Mouse (Mus musculus) hindbrain, embryonic 11.5 days (tissue): ENCODE measurements around the gene Tlcd2. TPM values are rescaled to one million over a fixed set of nuclear protein-coding genes. Genes with fewer than 3 reads are reported as not detected.

ENCODE experiments used
- ATAC-seq: fragments of 200-750 bp; cut with Nextera tagmentation; 2 replicates; pipeline ENCODE4 v1.8.0; 2017; ENCODE audit warnings: mild to moderate bottlenecking, moderate TSS enrichment, moderate library complexity; ENCODE audit not compliant: low FRiP score
- DNase-seq: peaks from one replicate; pipeline ENCODE4 v3.0.0-alpha.2; 2015; ENCODE audit warnings: low spot score
- H3K27ac ChIP-seq: fragments of 300-500 bp; sonication (generic); 2 replicates; pipeline ENCODE4 v1.5.1; 2014; ENCODE audit warnings: mild to moderate bottlenecking, low read depth, low read length
- H3K27me3 ChIP-seq: fragments of 300-500 bp; sonication (generic); 2 replicates; pipeline ENCODE4 v1.6.1; 2014; ENCODE audit warnings: mild to moderate bottlenecking, low read length, moderate library complexity, mixed read lengths; ENCODE audit not compliant: control insufficient read depth, insufficient read depth
- H3K36me3 ChIP-seq: fragments of 300-500 bp; sonication (generic); 2 replicates; pipeline ENCODE4 v1.6.1; 2014; ENCODE audit warnings: mild to moderate bottlenecking, low read length, moderate library complexity, mixed read lengths; ENCODE audit not compliant: control insufficient read depth, insufficient read depth
- H3K4me1 ChIP-seq: fragments of 300-500 bp; sonication (generic); replicated peaks from 2 replicates; pipeline ENCODE4 v1.6.1; 2014; ENCODE audit warnings: low read length, mixed read lengths; ENCODE audit not compliant: control insufficient read depth, insufficient read depth
- H3K4me2 ChIP-seq: fragments of 300-500 bp; sonication (generic); replicated peaks from 2 replicates; pipeline ENCODE4 v1.6.1; 2014; ENCODE audit warnings: mild to moderate bottlenecking, low read depth, low read length
- H3K4me3 ChIP-seq: fragments of 300-500 bp; sonication (generic); 2 replicates; pipeline ENCODE4 v1.5.1; 2014; ENCODE audit warnings: low read depth, low read length
- H3K9ac ChIP-seq: fragments of 300-500 bp; sonication (generic); 2 replicates; pipeline ENCODE4 v1.6.1; 2014; ENCODE audit warnings: low read depth, low read length
- H3K9me3 ChIP-seq: fragments of 300-500 bp; sonication (generic); 2 replicates; pipeline ENCODE4 v1.6.1; 2016; ENCODE audit warnings: low read length; ENCODE audit not compliant: control insufficient read depth
- WGBS: fragments of 180-500 bp; shearing (Covaris S2); extraction: QIAGEN DNeasy Blood & Tissue Kit; methylation state at CpG from one replicate; pipeline ENCODE4 v1.1.7; 2014; 5-methylcytosine and 5-hydroxymethylcytosine counted together
- polyA plus RNA-seq: library from polyadenylated mRNA; unstranded; fragments of >200 nt; fragmentation: Nextera tagmentation; extraction: Ambion mirVana; gene quantifications from 2 replicates; pipeline ENCODE4 v1.2.1, GENCODE M21; 2014

The Tlcd2 gene
- polyA plus RNA-seq, 1 experiment from 2014 or later, result 9.9 TPM

GRCm38 (mm10) chr11:75441034-75441433, 20.5 kb upstream of the Tlcd2 start:
- 87% methylated on average over 7 of the region's 7 CpGs for WGBS

GRCm38 (mm10) chr11:75441601-75442000, 19.9 kb upstream of the Tlcd2 start:
- Histone ChIP-seq H3K36me3 (no peaks in the 10 kb centered on the region), H3K4me2 (no peak overlapping the region), H3K27me3 (no peaks in the 10 kb centered on the region), H3K9me3 (no peaks in the 10 kb centered on the region), H3K27ac (no peak overlapping the region), H3K4me3 (no peak overlapping the region), H3K4me1 (no peaks in the 10 kb centered on the region), H3K9ac (no peak overlapping the region)
- WGBS, result 85% methylated on average over 16 of the region's 16 CpGs
- ATAC-seq (no peak), DNase-seq (no peak)

More at GRCm38 (mm10) chr11:75441034-75441433, 20.5 kb upstream of the Tlcd2 start:
- no peak overlapping the region for H3K4me3 ChIP-seq
- no peak for DNase-seq
- no peak for ATAC-seq
- no peak overlapping the region for H3K4me2 ChIP-seq
- no peaks in the 10 kb centered on the region for H3K4me1 ChIP-seq
- H3K27ac ChIP-seq, result no peak overlapping the region
- H3K36me3 ChIP-seq, result no peaks in the 10 kb centered on the region
- H3K9me3 ChIP-seq, result no peaks in the 10 kb centered on the region
- H3K9ac ChIP-seq, result no peak overlapping the region
- no peaks in the 10 kb centered on the region for H3K27me3 ChIP-seq

- Histone ChIP-seq H3K4me3 (no peak overlapping the region), H3K4me1 (no peaks in the 10 kb centered on the region), H3K4me2 (no peak overlapping the region), H3K9ac (no peak overlapping the region), H3K36me3 (0 out of 2 replicates have a peak, but pooled peaks cover 2% of the 10 kb centered on the region), H3K9me3 (no peaks in the 10 kb centered on the region), H3K27me3 (no peaks in the 10 kb centered on the region), H3K27ac (no peak overlapping the region)
- WGBS, result 25% methylated on average over 8 of the region's 8 CpGs
- ATAC-seq (no peak), DNase-seq (no peak)
Observed at GRCm38 (mm10) chr11:75443711-75444110, 17.8 kb upstream of the Tlcd2 start.

GRCm38 (mm10) chr11:75448575-75448974, 12.9 kb upstream of the Tlcd2 start:
- H3K4me3 ChIP-seq, result no peak overlapping the region
- 0 out of 2 replicates have a peak, but pooled peaks cover 2% of the 10 kb centered on the region for H3K36me3 ChIP-seq
- H3K9ac ChIP-seq, result no peak overlapping the region
- DNase-seq, result no peak
- no peak overlapping the region for H3K4me2 ChIP-seq
- H3K9me3 ChIP-seq, result no peaks in the 10 kb centered on the region
- H3K27ac ChIP-seq, result no peak overlapping the region
- no peaks in the 10 kb centered on the region for H3K27me3 ChIP-seq
- 85% methylated on average over 3 of the region's 3 CpGs for WGBS
- no peak for ATAC-seq
- H3K4me1 ChIP-seq, result no peaks in the 10 kb centered on the region; the same call in 1 of the 2 replicates

- Histone ChIP-seq H3K36me3 (0 out of 2 replicates have a peak, but pooled peaks cover 2% of the 10 kb centered on the region), H3K4me2 (no peak overlapping the region), H3K4me1 (peaks cover 4% of the 10 kb centered on the region; the same call in 1 of the 2 replicates), H3K9me3 (no peaks in the 10 kb centered on the region), H3K9ac (no peak overlapping the region), H3K27ac (no peak overlapping the region), H3K27me3 (no peaks in the 10 kb centered on the region), H3K4me3 (no peak overlapping the region)
- no peak for ATAC-seq
- WGBS, result 90% methylated on average over 7 of the region's 7 CpGs
- DNase-seq, result no peak
Observed at GRCm38 (mm10) chr11:75449695-75450094, 11.8 kb upstream of the Tlcd2 start.

- Histone ChIP-seq H3K27me3 (no peaks in the 10 kb centered on the region), H3K9ac (no peak overlapping the region), H3K4me2 (no peak overlapping the region), H3K27ac (no peak overlapping the region), H3K4me3 (no peak overlapping the region), H3K36me3 (0 out of 2 replicates have a peak, but pooled peaks cover 2% of the 10 kb centered on the region), H3K9me3 (no peaks in the 10 kb centered on the region), H3K4me1 (peaks cover 4% of the 10 kb centered on the region; the same call in 1 of the 2 replicates)
- 89% methylated on average over 8 of the region's 8 CpGs for WGBS
- no peak for ATAC-seq
- no peak for DNase-seq
Observed at GRCm38 (mm10) chr11:75450304-75450908, 11.1 kb upstream of the Tlcd2 start.

- no peak overlapping the region for H3K27ac ChIP-seq
Observed at GRCm38 (mm10) chr11:75450936-75451335, 10.6 kb upstream of the Tlcd2 start.

GRCm38 (mm10) chr11:75452081-75452480, 9.4 kb upstream of the Tlcd2 start:
- ATAC-seq, result no peak
- Histone ChIP-seq H3K9ac (no peak overlapping the region), H3K4me3 (no peak overlapping the region), H3K4me2 (no peak overlapping the region), H3K27me3 (no peaks in the 10 kb centered on the region), H3K9me3 (no peaks in the 10 kb centered on the region), H3K4me1 (peaks cover 4% of the 10 kb centered on the region; the same call in 1 of the 2 replicates), H3K27ac (no peak overlapping the region), H3K36me3 (0 out of 2 replicates have a peak, but pooled peaks cover 2% of the 10 kb centered on the region)
- 89% methylated on average over 8 of the region's 8 CpGs for WGBS
- DNase-seq, result no peak

More at GRCm38 (mm10) chr11:75450936-75451335, 10.6 kb upstream of the Tlcd2 start:
- WGBS, result 87% methylated on average over 15 of the region's 15 CpGs
- Histone ChIP-seq H3K9me3 (no peaks in the 10 kb centered on the region), H3K4me2 (no peak overlapping the region), H3K4me1 (peaks cover 4% of the 10 kb centered on the region; the same call in 1 of the 2 replicates), H3K27me3 (no peaks in the 10 kb centered on the region), H3K9ac (no peak overlapping the region), H3K36me3 (0 out of 2 replicates have a peak, but pooled peaks cover 2% of the 10 kb centered on the region), H3K4me3 (no peak overlapping the region)
- DNase-seq (no peak), ATAC-seq (no peak)
